Comparison of ENCODE assay signal across 12 mouse cellular contexts in the genomic region with DNA sequence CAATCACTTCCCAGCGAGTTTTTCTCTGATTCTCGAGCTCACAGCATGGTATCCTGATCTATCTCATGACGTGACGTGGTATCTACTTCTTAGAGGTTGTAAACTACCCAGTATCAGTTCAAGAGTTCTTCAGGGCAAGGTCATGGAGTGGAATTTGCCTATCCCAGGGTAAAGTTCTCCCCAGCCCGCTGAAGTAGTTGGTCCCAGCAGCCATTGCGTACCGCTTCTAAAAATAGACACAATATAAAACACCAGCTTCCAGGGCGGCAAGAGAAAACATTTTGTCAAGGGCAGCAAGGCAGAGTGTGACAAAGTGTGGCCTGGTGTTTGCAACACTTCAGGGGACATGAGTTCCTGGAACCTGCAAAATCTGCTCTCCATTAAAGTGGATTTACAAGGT. TPM values are rescaled to one million over a fixed set of nuclear protein-coding genes. Genes with fewer than 3 reads are reported as not detected.
A peak's percentile ranks its signal among the peaks of the same experiment; 100 is the strongest.
DNase-seq lines count a peak whose midpoint lies in the region; ATAC-seq and TF ChIP-seq lines count a peak whose summit lies in the region.
"Had no signal": no experiment of that assay in that cellular context is flagged by ENCODE, and none has a peak within 500 bp of the region (broad histone marks: within the 10 kb centered on the region; RNA-seq: fewer than 3 reads in every experiment).

No protein-coding gene starts in this region.

- no peaks in the 10 kb centered on the region for H3K9me3 ChIP-seq in kidney, embryonic 14.5 days (ENCODE audit: control insufficient read depth, low read length)
- no peaks in the 10 kb centered on the region for H3K9me3 ChIP-seq in heart, embryonic 14.5 days (ENCODE audit: control insufficient read depth, low read length)
- no peaks in the 10 kb centered on the region for H3K9me3 ChIP-seq in intestine, postnatal 0 days (ENCODE audit: control insufficient read depth)
- H3K9me3 ChIP-seq in limb, embryonic 10.5 days (replicated peaks) = no peaks in the 10 kb centered on the region
- H3K9me3 ChIP-seq: embryonic facial prominence, embryonic 15.5 days had no signal

- TF ChIP-seq CTCF in intestine, postnatal 0 days (IDR thresholded peaks at IDR 0.05; ENCODE audit: low read depth) = no peak

- no peak overlapping the region for H3K9ac ChIP-seq in kidney, embryonic 14.5 days (ENCODE audit: low read depth, low read length)
- H3K9ac ChIP-seq in heart, embryonic 14.5 days (ENCODE audit: low read length) = peak overlapping the region; percentile 21; the same call in 1 of the 2 replicates
- H3K9ac ChIP-seq in intestine, postnatal 0 days (ENCODE audit: low read depth, low read length) = no peak overlapping the region
- H3K9ac ChIP-seq: embryonic facial prominence, embryonic 15.5 days; lung, embryonic 14.5 days had no signal

- no peak overlapping the region for H3K27ac ChIP-seq in kidney, embryonic 14.5 days (ENCODE audit: low read depth, low read length)
- peak overlapping the region; percentile 85 to 88 for H3K27ac ChIP-seq in heart, embryonic 14.5 days (replicated peaks in 1 of 2; ENCODE audit: control insufficient read depth in 1 of 2, insufficient read depth in 1 of 2, low read depth in 2 of 2, low read length in 2 of 2)
- H3K27ac ChIP-seq in intestine, postnatal 0 days (ENCODE audit: low read depth, low read length) = peak overlapping the region; percentile 83
- H3K27ac ChIP-seq in limb, embryonic 10.5 days = no peak overlapping the region
- H3K27ac ChIP-seq: embryonic facial prominence, embryonic 15.5 days had no signal

- ATAC-seq in kidney, embryonic 14.5 days (ENCODE audit: low FRiP score, low TSS enrichment) = no peak
- ATAC-seq in heart, embryonic 14.5 days (ENCODE audit: insufficient number of reproducible peaks, insufficient read depth, low FRiP score, low read depth) = no peak
- peak; percentile 80 for ATAC-seq in intestine, postnatal 0 days
- ATAC-seq: forebrain, embryonic 16.5 days; inflammation-experienced regulatory T-cells, adult 6 months had no signal

- no peaks in the 10 kb centered on the region for H3K27me3 ChIP-seq in kidney, embryonic 14.5 days (ENCODE audit: control insufficient read depth, insufficient read depth, low read length)
- H3K27me3 ChIP-seq in heart, embryonic 14.5 days (ENCODE audit: control insufficient read depth, insufficient read depth, low read length) = no peaks in the 10 kb centered on the region
- no peaks in the 10 kb centered on the region for H3K27me3 ChIP-seq in intestine, postnatal 0 days (replicated peaks; ENCODE audit: control insufficient read depth, insufficient read depth, low read length)
- H3K27me3 ChIP-seq in limb, embryonic 10.5 days (ENCODE audit: low read depth, poor library complexity, severe bottlenecking) = no peaks in the 10 kb centered on the region
- H3K27me3 ChIP-seq: embryonic facial prominence, embryonic 15.5 days had no signal

- 72% methylated on average over 8 of the region's 8 CpGs for WGBS in kidney, embryonic 14.5 days
- 41% methylated on average over 8 of the region's 8 CpGs for WGBS in heart, embryonic 14.5 days
- 28% methylated on average over 8 of the region's 8 CpGs for WGBS in intestine, postnatal 0 days
- 86% methylated on average over 8 of the region's 8 CpGs for WGBS in limb, embryonic 10.5 days

- no peak overlapping the region for H3K4me2 ChIP-seq in kidney, embryonic 14.5 days (replicated peaks; ENCODE audit: low read depth, low read length)
- H3K4me2 ChIP-seq in heart, embryonic 14.5 days (ENCODE audit: low read length) = 0 out of 2 replicates have a peak overlapping the region, but pooled peaks have one; percentile 11
- 0 out of 2 replicates have a peak overlapping the region, but pooled peaks have one; percentile 24 for H3K4me2 ChIP-seq in intestine, postnatal 0 days (replicated peaks; ENCODE audit: low read depth)
- H3K4me2 ChIP-seq: embryonic facial prominence, embryonic 15.5 days; lung, embryonic 14.5 days had no signal

- no peak overlapping the region for H3K4me3 ChIP-seq in kidney, embryonic 14.5 days (ENCODE audit: low read length)
- H3K4me3 ChIP-seq in heart, embryonic 14.5 days (ENCODE audit: control insufficient read depth in 1 of 2, insufficient read depth in 1 of 2, low read depth in 1 of 2, low read length in 2 of 2) = no peak overlapping the region
- H3K4me3 ChIP-seq in intestine, postnatal 0 days (ENCODE audit: low read depth, low read length) = no peak overlapping the region
- H3K4me3 ChIP-seq in limb, embryonic 10.5 days = no peak overlapping the region
- H3K4me3 ChIP-seq: embryonic facial prominence, embryonic 15.5 days had no signal

- no peaks in the 10 kb centered on the region for H3K4me1 ChIP-seq in kidney, embryonic 14.5 days (ENCODE audit: control insufficient read depth, insufficient read depth, low read length)
- peaks cover 5 to 11% of the 10 kb centered on the region in 2 experiments for H3K4me1 ChIP-seq in heart, embryonic 14.5 days (ENCODE audit: control insufficient read depth in 2 of 2, insufficient read depth in 2 of 2, low read length in 2 of 2)
- H3K4me1 ChIP-seq in intestine, postnatal 0 days (replicated peaks; ENCODE audit: control insufficient read depth, insufficient read depth, low read length) = peaks cover 4% of the 10 kb centered on the region; the same call in 1 of the 2 replicates
- H3K4me1 ChIP-seq in limb, embryonic 10.5 days = peaks cover 11% of the 10 kb centered on the region; the same call in 1 of the 2 replicates
- H3K4me1 ChIP-seq: embryonic facial prominence, embryonic 15.5 days had no signal

- no peaks in the 10 kb centered on the region for H3K36me3 ChIP-seq in kidney, embryonic 14.5 days (ENCODE audit: control insufficient read depth, insufficient read depth, low read length)
- no peaks in the 10 kb centered on the region for H3K36me3 ChIP-seq in heart, embryonic 14.5 days (ENCODE audit: control insufficient read depth, insufficient read depth, low read length)
- no peaks in the 10 kb centered on the region for H3K36me3 ChIP-seq in intestine, postnatal 0 days (ENCODE audit: control insufficient read depth, insufficient read depth)
- H3K36me3 ChIP-seq in limb, embryonic 10.5 days = no peaks in the 10 kb centered on the region
- H3K36me3 ChIP-seq: embryonic facial prominence, embryonic 15.5 days had no signal

- DNase-seq in kidney, adult 11 months = peak; percentile 57
- peak; percentile 70 for DNase-seq in lung, postnatal 36 days
- DNase-seq in left cerebral cortex, adult 8-10 months (ENCODE audit: low spot score in 2 of 2) = no peak
- no peak for DNase-seq in cerebellum, postnatal 4 days (ENCODE audit: low spot score in 2 of 2)
- no peak for DNase-seq in limb, embryonic 10.5 days (ENCODE audit: low spot score)

RNA-seq across cellular contexts. Expression of gene Clic5, which starts 36.5 kb away (rescaled TPM):
- polyA plus RNA-seq in kidney, embryonic 14.5 days (2014; fragmentation: Nextera tagmentation; extraction: Ambion mirVana) = 1.9 and 5.5 TPM in 2 replicates
- polyA plus RNA-seq in heart, embryonic 14.5 days (2014; fragmentation: Nextera tagmentation; extraction: Ambion mirVana) = 15.3 and 15.8 TPM in 2 replicates
- 20.8 and 26.8 TPM in 2 replicates for polyA plus RNA-seq in intestine, postnatal 0 days (2015; fragmentation: Nextera tagmentation; extraction: Ambion mirVana)
- total RNA-seq in left cerebral cortex, adult 8-10 months (2022) = 1 to 10 TPM; 3.8 to 5.3 (median 4.6) TPM
- polyA plus RNA-seq in limb, embryonic 10.5 days (2016; fragmentation: Nextera tagmentation; extraction: Ambion mirVana) = 0.06 TPM in 1 of 2 replicates, not detected in the other

RNA-seq across cellular contexts. Expression of gene Enpp4, which starts 46.3 kb away (rescaled TPM):
- polyA plus RNA-seq in kidney, embryonic 14.5 days (2014; fragmentation: Nextera tagmentation; extraction: Ambion mirVana) = 3.0 and 5.4 TPM in 2 replicates
- polyA plus RNA-seq in heart, embryonic 14.5 days (2014; fragmentation: Nextera tagmentation; extraction: Ambion mirVana) = 8.5 and 9.9 TPM in 2 replicates
- 3.1 and 3.6 TPM in 2 replicates for polyA plus RNA-seq in intestine, postnatal 0 days (2015; fragmentation: Nextera tagmentation; extraction: Ambion mirVana)
- 10 to 100 TPM; 18.6 to 20.5 (median 18.8) TPM for total RNA-seq in left cerebral cortex, adult 8-10 months (2022)
- 2.0 and 2.4 TPM in 2 replicates for polyA plus RNA-seq in limb, embryonic 10.5 days (2016; fragmentation: Nextera tagmentation; extraction: Ambion mirVana)

Comparison
In these comparisons a context has a peak if more than half of its experiments do, and no peak if none do; other contexts are left out.
1. DNase-seq: peak in kidney, adult 11 months (single experiment) and lung, postnatal 36 days (single experiment); none in left cerebral cortex, adult 8-10 months (0 of 2), cerebellum, postnatal 4 days (0 of 2) and limb, embryonic 10.5 days (single experiment).
2. H3K27ac ChIP-seq: peak in heart, embryonic 14.5 days (2 of 2) and intestine, postnatal 0 days (single experiment); none in kidney, embryonic 14.5 days (single experiment) and limb, embryonic 10.5 days (single experiment).